Mouse (Mus musculus) granulocyte monocyte progenitor cell, adult 5-6 weeks (primary cell): ENCODE data around the gene Socs7. TPM values are rescaled to one million over a fixed set of nuclear protein-coding genes. Genes with fewer than 3 reads are reported as not detected.
A peak's percentile ranks its signal among the peaks of the same experiment; 100 is the strongest.
"Not testable (repeated sequence)": the region's sequence is repeated elsewhere in the genome, so short reads cannot be mapped to it uniquely, and the experiment has no call there.

Experiments used
- ATAC-seq: replicated peaks from 2 replicates; pipeline ENCODE4 v1.8.0; 2016; ENCODE audit warnings: mild to moderate bottlenecking, moderate TSS enrichment, inconsistent platforms; ENCODE audit not compliant: poor library complexity, severe bottlenecking
- total RNA-seq, 2 experiments: library from RNA; stranded (forward) in 1 of 2; stranded (reverse) in 1 of 2; fragments of 200-712, 200-1000 nt in 1 of 2; fragments of >200 nt in 1 of 2; fragmentation: Nextera tagmentation in 1 of 2; gene quantifications; 2 replicates each; pipeline ENCODE4 v1.2.3; 2014 to 2017

Gene Socs7
- total RNA-seq (2014; fragmentation: Nextera tagmentation) (5.5 and 6.3 TPM in 2 replicates), total RNA-seq (2017) (7.9 and 9.5 TPM in 2 replicates)

DNA sequence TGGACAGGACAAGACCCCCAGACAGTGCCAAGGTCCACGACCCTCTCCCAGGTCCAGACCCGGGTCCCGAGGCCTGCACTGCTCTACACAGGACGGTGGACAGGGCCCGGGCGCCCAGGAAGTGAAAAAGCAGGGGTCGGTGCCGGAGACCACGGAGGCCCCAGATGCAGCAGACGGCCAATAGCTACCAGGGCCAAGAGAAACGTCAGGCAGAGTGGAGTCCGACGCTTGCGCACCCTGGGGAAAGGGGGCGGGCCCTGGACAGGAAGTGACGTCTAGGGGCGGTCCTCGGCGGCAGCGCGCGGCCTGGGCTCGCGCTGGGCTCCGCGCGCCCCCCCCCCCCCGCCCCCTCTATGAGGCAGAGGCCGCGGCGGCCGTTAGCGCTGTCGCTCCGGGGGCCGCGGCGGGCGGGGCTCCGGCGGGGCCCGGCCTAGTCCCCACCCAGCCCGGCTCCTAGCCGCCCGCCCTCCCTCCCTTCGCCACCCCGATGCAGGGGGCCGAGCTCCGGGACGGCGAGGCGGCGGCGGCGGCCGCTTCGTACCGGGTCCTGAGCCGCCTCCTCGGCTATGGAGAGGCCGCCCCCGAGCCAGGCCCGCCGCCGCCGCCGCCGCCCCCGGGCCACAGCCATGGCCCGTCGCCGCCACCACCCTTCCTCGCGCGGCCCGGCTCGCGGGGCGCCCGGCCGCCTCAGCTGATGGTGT is at the start of gene Socs7:
TSS of gene Socs7 (plus strand) at position 604 of the 701 bp plus-strand sequence.
- ATAC-seq = peak; percentile 95

DNA sequence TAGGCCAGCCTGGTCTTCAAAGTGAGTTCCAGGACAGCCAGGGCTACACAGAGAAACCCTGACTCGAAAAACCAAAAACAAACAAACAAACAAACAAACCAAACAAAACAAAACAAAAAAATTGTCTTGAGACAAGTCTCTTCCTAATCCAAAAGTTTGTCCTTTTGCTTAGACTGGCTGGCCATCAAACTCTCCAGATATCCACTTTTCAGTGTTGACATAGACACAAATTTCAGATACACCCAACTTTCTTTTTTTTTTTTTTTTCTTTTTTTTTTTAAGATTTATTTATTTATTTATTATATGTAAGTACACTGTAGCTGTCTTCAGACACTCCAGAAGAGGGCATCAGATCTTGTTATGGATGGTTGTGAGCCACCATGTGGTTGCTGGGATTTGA is 49.5 kb upstream of the Socs7 start:
- not testable (repeated sequence) for ATAC-seq

DNA sequence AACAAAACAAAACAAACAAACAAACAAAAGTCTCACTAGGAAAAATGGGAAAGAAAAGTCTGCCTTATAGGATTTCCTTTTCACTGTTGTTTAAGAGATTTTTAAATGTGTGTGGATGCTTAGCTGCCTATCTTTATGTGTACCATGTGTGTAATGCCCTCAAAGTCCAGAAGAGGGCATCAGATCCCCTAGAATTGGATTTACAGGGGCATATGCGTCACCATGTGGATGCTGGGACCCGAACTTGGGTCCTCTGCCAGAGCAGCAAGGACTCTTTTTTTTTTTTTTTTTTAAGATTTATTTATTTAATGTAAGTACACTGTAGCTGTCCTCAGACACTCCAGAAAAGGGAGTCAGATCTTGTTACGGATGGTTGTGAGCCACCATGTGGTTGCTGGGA is 48.2 kb upstream of the Socs7 start:
- no peak for ATAC-seq

DNA sequence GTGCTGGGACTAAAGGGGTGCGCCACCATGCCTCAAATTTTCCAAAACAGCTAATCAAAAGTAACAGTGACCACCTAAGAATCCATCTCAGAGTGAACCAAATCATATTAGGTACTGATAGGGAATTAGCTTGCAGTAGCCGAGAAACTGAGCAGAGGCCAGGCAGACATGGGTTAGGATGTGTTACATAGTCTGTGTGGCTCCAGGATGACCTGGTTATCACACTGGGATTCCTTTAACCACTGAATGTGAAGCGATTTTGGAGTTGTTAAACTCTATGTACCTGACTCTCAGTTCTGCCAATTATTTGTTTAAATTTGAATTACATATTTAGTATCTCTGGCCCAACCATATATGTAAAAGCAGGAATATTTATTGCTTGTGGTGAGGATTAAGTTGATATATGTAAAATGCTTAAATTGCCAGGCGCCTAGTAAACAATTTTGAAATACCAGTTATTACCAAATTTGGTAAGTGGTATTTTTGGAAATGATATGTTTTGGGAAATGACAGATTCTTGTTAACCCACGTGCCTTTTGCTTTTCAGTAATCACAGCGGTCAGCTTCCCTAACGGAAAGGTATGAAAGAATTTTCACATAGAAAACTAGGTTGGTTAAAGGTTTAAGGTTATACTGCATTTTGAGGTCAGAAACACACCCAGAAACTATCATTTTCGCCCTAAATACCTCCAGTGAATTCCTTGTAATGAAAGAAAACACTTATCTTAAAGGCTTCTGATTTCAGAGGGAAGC is 47.4 kb upstream of the Socs7 start:
- ATAC-seq = no peak

DNA sequence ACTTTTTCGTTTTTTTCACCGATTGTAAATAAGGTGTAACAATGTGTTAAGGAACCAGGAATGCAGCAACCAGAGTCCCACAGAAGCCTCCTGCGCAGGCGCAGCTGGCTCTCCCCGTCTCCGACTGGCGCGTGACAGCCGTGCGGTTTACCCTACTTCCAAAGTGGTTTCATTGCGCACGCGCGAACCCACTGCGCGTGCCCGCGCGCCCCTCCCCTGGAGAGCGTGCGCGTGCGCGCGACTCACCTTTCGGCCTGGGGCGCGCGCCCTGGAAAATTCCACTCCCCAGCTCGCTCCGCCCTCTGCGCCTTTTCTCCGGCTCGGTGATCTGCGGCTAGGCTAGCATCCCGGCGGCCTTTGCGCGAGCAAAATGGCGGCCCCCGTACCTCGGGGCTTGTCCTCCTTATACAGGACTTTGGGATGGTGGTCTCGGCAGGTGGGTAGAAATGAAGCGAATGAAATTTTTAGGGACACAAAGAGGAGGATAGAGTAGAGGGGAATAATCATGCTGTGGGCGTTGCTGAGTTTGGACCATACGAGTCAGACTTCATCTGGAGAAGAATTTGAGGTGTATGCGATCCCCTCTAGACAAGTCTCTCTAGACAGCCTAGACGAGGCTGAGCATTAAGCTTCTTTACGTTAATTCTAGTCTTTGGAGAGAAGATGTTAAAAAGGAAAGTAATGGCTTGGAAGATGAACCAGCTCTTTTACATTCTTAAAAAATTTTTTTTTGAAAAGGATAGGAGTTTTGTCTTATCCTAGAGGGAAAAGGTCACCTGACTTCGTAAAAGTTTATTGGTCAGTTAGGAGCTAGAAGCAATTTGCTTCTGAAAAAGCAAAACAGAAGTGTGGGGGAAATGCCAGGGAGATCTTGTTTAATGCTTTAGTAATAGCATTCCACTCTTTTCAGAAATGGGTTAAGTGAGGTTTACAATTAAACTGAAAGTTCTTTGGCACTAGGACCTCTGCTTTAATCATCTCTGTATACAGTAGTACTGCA is 46.5 kb upstream of the Socs7 start, which contains the start of gene Mrpl45:
TSS of gene Mrpl45 (plus strand) at position 213 of the 1,000 bp plus-strand sequence.
- peak; percentile 97 for ATAC-seq

DNA sequence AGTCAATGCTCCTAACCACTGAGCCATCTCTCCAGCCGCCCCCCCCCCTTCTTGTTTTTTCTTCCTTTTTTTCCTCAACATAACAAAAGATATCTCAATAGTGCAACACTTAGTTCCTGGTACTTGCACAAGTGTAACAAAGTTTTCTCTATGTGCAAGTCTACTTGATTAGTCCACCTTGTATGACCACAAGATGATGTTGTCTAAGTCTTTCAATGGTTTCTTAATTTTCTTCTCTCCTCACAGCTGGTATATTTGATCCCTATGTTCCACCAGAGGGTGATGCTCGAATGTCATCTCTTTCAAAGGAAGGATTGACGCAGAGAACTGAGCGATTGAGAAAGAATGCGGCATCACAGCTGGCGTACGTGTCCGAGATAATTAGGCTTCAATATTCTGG is 41.2 kb upstream of the Socs7 start:
- ATAC-seq = no peak; the same call in 1 of the 2 replicates

DNA sequence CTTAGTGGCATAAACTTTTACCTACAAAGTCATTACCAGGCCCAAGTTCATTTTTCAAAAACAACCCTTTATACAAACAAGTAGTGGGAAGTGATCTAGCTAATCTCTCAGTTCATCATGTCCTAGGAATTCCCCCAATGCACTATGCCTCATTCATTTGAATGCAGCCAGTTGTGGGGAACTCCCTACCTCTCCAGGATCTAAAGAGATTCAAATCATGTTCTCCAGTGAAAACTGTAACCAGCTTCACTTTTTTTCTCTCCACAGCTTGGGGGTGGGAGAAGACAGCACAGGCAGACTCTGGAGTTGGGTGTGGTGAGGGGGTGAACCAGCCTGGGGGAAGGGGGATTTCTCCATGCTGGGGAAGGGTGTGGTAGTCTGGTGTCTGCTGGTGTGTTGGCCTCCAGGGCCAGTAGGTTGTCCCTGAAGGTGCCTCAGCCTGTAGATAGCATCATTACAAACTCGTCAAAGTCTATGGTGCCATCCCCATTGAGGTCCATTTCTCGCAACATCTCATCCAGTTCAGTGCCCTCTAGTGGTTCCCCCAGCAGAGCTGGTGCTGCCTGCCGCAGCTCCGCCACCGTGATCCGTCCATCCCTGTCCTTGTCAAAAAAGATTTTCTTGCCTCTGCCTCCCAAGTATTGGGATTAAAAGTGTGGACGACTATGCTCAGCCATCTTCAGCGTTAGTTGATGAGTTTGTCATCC is 40.3 kb upstream of the Socs7 start:
- ATAC-seq = peak; percentile 61; the same call in 1 of the 2 replicates

DNA sequence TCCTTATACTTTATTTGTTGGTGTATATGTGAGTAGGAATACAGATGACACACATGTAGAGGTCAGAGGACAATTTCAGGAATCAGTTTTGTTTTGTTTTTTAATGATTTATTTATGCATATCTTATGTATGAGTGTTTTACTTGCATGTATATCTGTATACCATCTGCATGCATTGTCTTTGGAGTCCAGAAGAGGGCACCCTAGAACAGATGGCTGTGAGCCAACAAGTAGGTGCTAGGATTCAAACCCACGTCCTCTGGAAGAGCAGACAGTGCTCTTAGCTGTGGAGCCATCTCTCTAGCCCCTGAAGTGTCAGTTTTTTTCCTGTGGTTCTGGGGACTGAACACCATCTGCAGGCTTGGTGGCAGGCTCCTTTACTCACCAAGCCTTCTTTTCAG is 37.1 kb upstream of the Socs7 start:
- ATAC-seq = no peak

DNA sequence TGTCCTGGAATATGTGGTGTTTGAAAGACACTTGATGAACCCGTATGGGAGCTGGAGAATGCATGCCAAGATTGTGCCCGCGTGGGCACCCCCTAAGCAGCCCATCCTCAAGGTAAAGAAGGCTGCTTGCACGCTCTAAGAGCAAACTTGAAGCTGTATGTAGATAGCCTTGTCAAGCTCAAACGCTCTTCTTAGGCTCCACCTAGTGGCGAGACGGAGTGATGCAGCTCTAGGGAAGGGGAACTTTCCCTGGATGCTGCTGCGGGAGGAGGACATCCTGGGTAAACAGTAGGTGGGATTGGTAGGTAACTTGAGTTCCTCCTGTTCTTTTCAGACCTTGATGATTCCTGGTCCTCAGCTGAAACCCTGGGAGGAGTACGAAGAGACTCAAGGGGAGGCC is 34.2 kb upstream of the Socs7 start:
- peak; percentile 63 for ATAC-seq

DNA sequence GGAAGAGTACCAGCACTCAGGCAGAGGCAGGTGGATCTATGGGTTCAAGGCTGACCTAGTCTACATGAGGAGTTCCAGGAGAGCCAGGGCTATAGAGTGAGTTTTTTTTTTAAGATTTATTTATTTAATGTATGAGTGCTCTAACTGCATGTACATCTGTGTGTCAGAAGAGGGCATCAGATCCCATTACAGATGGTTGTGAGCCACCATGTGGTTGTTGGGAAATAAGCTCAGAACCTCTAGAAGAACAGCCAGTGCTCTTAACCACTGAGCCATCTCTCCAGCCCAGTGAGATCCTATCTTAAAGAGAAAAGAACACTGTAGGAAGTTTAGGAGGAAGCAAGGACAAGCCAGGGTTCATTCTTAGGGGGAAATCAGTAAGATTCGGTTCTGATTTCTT is 32.0 kb upstream of the Socs7 start:
- no peak for ATAC-seq

DNA sequence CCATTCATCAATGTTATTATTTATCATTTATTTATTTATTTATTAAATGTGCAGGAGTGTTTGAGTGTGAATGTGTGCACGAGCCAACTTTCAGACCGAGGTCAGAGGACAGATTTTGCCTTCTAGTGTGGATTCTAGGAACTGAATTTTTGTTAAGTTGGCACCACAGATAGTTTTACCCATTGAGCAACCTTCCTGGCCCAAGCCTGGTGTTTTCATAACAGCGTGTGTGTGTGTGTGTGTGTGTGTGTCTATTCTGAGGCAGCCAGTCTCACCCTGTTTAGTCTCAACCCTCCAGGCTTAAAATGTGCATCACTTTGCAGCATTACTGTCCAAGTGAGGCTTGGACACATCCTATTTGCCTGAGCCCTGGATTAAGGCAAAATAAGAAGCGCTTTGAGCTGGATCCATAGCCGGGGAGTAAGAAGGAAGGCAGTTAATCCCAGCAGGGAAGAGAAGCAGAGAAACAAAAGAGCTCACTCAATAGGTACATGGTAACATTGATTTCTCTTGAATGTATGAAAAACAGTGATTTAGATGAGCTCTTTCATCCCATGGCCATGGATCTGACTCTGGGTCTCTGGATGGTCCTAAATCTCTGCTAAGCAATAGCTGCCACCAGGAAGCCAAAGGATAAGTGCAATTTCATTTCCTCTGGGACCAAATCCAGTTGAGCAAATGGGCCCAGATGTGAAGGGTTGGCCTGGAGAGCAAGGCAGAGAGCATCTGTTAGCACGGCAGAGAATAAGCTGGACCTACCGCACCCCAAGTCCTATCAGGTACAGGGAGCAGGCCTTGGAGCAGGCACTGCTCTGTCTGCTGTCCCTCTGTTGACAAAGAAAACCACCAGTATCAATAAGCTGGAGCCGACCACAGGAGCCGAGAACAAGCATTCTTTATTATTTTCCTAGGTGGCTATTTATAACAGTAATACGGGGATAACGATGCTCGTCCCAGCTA is 30.8 kb upstream of the Socs7 start:
- ATAC-seq = no peak

DNA sequence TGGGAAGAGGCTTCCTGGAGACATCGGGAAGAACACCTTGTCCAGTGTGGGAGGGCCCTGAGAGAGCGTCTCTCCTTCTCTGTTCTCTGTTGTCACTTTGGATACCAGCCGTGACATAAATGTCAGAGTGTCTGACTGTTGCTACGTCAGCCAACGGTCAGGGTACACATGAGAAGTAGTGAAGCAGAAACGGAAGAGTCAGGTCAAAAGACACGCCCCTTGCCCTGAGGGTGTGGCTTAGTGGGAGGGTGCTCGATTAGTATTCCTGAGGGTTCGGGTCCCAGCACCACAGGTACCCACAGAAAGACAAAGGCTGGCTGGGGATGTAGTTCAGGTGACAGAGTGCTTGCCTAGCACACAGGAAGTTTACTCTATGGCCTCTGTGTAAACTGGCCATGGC is 29.3 kb upstream of the Socs7 start:
- 0 out of 2 replicates have a peak, but pooled peaks have one; percentile 22 for ATAC-seq

DNA sequence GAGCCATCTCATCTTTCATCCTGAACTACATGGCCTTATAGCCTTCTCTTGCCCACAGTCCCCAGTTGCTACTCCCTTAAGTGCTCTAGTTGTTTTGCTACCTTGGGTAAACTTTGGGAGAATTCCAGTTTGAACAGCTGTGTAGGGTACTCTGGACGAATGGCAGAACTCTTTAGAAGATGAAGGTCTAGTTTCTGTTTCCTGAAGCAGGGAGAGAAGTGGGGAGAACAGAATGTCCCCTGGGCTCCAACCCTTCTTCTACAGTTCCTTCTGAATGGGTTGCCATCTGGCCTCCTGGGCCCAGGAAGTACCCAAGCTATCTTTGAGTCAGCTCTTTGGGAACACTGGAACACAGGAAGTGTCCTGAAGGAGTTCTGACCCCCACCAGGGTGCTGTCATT is 28.5 kb upstream of the Socs7 start:
- ATAC-seq = no peak

DNA sequence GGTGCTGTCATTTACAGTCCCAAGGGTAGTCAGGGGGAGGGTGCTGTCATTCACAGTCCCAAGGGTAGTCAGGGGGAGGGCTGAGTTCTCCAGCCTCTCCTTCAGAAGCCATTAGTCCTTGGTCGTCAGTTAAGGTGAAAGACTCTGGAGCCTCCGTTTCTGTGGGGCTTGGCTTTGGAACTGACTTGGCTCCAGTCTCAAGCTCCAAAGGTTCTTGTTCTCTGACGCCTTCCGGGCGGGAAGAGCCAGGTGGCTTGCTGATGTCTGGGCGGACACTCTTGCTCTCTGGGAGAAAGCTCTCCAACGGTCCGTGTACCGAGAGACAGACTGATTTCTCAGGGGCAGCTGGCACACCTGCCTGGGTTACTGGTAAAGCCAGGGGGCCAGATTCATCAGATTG is 28.0 kb upstream of the Socs7 start:
- ATAC-seq = no peak

DNA sequence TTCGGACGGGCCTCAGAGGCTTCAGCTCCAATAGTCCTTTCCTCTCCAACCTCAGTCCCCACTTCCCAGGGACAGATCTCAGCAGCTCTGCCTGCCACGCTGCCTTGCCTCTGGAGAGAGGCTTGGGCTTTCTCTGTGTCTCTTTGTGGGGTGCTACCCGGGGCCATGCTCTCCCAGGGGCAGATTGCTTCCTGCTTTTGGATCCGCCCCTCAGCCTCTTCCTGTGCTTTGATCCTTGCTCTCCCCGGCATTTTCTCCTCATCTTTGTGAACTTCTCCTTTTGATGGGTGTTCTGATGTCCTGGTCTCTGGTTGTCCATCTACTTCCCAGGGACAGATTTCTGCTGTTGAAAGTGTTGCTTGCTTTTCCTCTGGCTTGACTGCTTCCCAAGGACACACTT is 26.1 kb upstream of the Socs7 start:
- ATAC-seq = peak; percentile 73

DNA sequence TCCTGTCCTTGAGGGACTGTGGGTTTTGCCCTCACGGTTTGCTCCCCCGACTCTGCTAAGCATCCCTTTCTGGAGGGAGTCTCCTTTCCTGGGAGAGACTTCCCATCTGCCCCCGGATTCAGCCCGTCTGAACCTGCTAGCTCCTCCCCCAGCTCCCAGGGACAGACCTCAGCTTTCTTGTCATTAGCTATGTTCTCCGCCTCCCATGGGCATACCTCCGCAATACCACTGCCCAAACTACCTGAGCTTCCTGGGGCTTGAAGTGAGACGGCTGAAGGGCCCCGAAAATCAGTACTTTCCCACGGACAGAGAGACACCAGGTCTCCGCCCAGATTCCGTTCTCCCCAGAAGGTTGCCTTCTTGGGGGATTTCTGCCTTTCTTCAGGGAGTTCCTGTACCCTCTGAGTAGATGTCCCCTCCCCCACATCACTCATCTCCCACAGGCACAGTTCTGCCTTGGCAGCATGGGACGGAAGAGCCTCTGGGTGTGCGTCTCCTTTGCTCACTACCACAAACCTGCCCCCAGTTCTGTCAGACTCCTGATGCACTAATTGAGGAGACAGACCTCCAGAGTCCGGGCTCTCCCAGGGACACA is 25.5 kb upstream of the Socs7 start:
- ATAC-seq = no peak

DNA sequence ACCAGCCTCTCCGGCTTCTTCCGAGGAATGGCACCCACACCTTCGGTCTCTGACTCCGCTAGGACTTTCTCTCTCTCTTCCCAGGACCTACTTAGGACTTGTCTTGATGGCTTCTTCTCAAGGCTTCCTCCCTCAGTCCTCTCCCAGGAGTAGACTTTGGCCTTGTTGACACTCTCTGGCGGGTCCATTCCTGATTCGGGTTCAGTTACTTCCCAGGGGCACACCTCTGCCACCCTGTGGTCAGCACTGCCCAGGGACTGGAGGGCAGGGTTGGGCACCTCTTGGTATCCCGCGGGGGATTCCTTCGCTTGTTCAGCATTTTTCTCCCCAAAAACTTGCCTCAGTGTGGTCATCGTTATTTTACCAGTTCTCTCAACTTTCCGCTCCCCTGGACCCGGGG is 25.0 kb upstream of the Socs7 start:
- no peak for ATAC-seq

DNA sequence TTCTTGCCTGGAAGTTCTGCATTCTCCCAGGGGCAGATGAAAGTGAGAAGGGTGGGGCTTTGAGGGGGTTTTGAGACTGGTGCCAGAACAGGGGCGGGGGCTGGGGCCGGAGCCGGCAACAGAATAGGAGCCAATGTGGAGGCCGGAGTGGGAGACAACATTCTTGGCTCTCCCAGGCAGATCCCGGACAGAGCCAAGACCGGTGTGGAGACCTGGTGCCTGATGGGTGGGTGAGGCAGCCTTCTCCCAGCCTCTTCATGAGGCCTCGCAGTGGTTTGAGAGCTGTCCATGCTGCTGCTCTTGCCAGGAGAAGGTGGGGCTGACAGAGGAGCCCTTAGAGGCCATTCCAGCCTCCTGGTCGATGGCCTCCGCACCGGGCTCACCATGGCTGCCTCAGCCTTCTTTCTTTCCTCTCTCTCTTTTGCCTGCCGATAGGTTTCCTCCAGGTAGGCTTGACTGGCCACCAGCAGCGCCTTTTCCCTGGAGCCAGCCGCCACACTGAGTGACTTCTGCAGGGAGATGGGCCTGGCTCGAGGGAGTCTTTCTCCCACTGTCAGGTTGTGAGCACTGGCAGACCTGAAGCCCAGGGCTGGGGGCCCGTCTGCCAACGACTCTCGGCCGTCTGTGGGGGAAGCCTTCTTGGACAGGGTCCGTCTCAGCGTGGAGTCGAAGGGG is 23.9 kb upstream of the Socs7 start:
- ATAC-seq = no peak
